Mouse (Mus musculus) midbrain, postnatal 0 days (tissue): Measurements from ENCODE around the gene Gbp7. TPM values are rescaled to one million over a fixed set of nuclear protein-coding genes. Genes with fewer than 3 reads are reported as not detected.
"Not testable (repeated sequence)": the region's sequence is repeated elsewhere in the genome, so short reads cannot be mapped to it uniquely, and the experiment has no call there.

Source experiments
- ATAC-seq: fragments of 200-750 bp; cut with Nextera tagmentation; 2 replicates; pipeline ENCODE4 v1.8.0; 2017; ENCODE audit warnings: moderate number of reproducible peaks, mild to moderate bottlenecking, moderate TSS enrichment, moderate library complexity; ENCODE audit not compliant: low FRiP score
- DNase-seq: peaks from one replicate; pipeline ENCODE4 v3.0.0-alpha.2; 2015; ENCODE audit warnings: low spot score
- H3K27ac ChIP-seq: fragments of 300-500 bp; sonication (generic); 2 replicates; pipeline ENCODE4 v1.5.1; 2014; ENCODE audit warnings: low read depth, mild to moderate bottlenecking, low read length, mixed read lengths
- H3K27me3 ChIP-seq: fragments of 300-500 bp; sonication (generic); 2 replicates; pipeline ENCODE4 v1.6.1; 2014; ENCODE audit warnings: low read length, control low read depth, mixed read lengths; ENCODE audit not compliant: insufficient read depth
- H3K36me3 ChIP-seq: fragments of 300-500 bp; sonication (generic); 2 replicates; pipeline ENCODE4 v1.6.1; 2014; ENCODE audit warnings: low read length, control low read depth, mixed read lengths; ENCODE audit not compliant: insufficient read depth
- H3K4me1 ChIP-seq: fragments of 300-500 bp; sonication (generic); 2 replicates; pipeline ENCODE4 v1.6.1; 2014; ENCODE audit warnings: mild to moderate bottlenecking, control low read depth, antibody characterized with exemption, low read length, mixed read lengths; ENCODE audit not compliant: insufficient read depth
- H3K4me2 ChIP-seq: fragments of 300-500 bp; sonication (generic); 2 replicates; pipeline ENCODE4 v1.6.1; 2014; ENCODE audit warnings: low read depth, mild to moderate bottlenecking, low read length, mixed read lengths; ENCODE audit not compliant: poor library complexity, severe bottlenecking
- H3K4me3 ChIP-seq: fragments of 300-500 bp; sonication (generic); 2 replicates; pipeline ENCODE4 v1.5.1; 2014; ENCODE audit warnings: low read depth, mild to moderate bottlenecking, low read length, moderate library complexity
- H3K9ac ChIP-seq: fragments of 300-500 bp; sonication (generic); replicated peaks from 2 replicates; pipeline ENCODE4 v1.6.1; 2014; ENCODE audit warnings: mild to moderate bottlenecking, low read length, moderate library complexity, mixed read lengths; ENCODE audit not compliant: poor library complexity, severe bottlenecking
- H3K9me3 ChIP-seq: fragments of 300-500 bp; sonication (generic); 2 replicates; pipeline ENCODE4 v1.6.1; 2016; ENCODE audit warnings: low read length, control low read depth
- CTCF ChIP-seq: IDR thresholded peaks from 2 replicates; pipeline ENCODE4 v1.5.1; 2016; ENCODE audit warnings: antibody characterized with exemption, mild to moderate bottlenecking
- WGBS: fragments of 180-500 bp; shearing (Covaris S2); extraction: QIAGEN DNeasy Blood & Tissue Kit; methylation state at CpG from one replicate; pipeline ENCODE4 v1.1.7; 2014; 5-methylcytosine and 5-hydroxymethylcytosine counted together
- polyA plus RNA-seq: library from polyadenylated mRNA; unstranded; fragments of >200 nt; fragmentation: Nextera tagmentation; extraction: Ambion mirVana; gene quantifications from 2 replicates; pipeline ENCODE4 v1.2.1, GENCODE M21; 2015
- total RNA-seq: library from RNA; depleted of rRNA; stranded (reverse); fragments of >200 nt; gene quantifications from 2 replicates; pipeline ENCODE4 v1.2.3, GENCODE M21; 2014

Gene Gbp7
- total and polyA plus RNA-seq, 2 experiments from 2014 or later, result 2.5 to 3.0 TPM

DNA sequence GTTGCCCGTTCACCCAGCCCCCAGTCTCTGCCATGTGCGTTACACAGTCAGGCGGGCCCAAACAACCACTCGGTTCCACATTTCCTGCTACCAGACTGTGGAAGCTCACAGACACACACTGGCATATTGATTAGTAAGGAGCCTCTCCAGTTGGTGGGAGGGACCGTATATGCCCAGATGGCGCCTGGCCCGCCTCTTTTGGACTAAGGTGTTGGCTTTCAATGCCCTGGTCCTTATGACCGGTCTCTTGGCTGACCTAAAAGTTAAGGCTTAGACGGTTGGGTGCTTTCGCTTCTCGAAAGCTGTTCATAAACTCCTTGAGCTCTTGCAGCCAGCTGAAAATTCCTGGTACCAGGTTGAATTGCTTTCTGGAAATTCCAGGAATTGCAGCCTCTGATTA, 25.5 kb downstream of the Gbp7 start:
- ATAC-seq, result no peak
- Histone ChIP-seq H3K4me2 (no peak overlapping the region), H3K4me1 (no peaks in the 10 kb centered on the region), H3K9ac (no peak overlapping the region), H3K9me3 (no peaks in the 10 kb centered on the region), H3K27me3 (no peaks in the 10 kb centered on the region), H3K4me3 (no peak overlapping the region), H3K27ac (no peak overlapping the region), H3K36me3 (no peaks in the 10 kb centered on the region)
- TF ChIP-seq CTCF, result no peak
- 90% methylated on average over 11 of the region's 11 CpGs for WGBS
- DNase-seq, result peak; percentile 19

DNA sequence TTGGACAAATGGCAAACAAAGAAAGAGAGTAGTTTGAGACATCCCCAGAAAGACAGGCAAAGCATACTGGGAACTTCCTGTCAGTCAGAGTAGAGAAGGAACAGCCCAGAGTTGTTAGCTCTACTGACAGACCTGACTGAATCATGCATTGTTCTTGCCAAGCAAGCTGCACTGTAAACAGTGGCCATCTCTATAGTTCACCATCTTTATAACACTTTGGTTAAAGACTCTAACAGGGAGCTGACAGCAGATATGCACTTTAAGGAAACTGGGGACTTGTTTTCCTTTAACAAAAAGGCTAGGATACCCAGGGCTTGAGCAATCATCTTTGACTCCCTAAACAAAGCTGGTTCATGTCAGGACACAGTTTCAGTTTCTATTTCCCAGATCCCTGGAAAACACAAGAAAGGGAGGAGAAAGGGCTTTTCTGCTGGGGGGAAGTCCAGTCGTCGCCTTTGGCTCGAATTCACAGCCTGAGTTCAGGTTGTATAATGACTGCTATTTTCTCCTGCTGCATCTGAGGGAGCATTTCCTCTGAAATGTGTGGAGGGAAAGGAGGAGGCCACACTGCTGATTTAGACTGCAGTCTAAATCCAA, 29.6 kb downstream of the Gbp7 start, which contains the start of gene Gbp3:
Gbp3 (plus strand) TSS at position 395 of the 597 bp plus-strand sequence.
- H3K36me3 ChIP-seq, result no peaks in the 10 kb centered on the region
- no peak within 1 kb of the TSS for H3K9ac ChIP-seq
- 35% methylated on average over 3 of the region's 3 CpGs for WGBS
- DNase-seq (no peak), ATAC-seq (no peak)
- H3K27ac ChIP-seq, result no peak within 1 kb of the TSS
- no peaks in the 10 kb centered on the region for H3K9me3 ChIP-seq
- no peaks in the 10 kb centered on the region for H3K27me3 ChIP-seq
- peak within 1 kb of the TSS; percentile 30 for H3K4me2 ChIP-seq
- peak within 1 kb of the TSS; percentile 23; the same call in 1 of the 2 replicates for H3K4me3 ChIP-seq
- TF ChIP-seq CTCF, result no peak
- H3K4me1 ChIP-seq, result no peaks in the 10 kb centered on the region

DNA sequence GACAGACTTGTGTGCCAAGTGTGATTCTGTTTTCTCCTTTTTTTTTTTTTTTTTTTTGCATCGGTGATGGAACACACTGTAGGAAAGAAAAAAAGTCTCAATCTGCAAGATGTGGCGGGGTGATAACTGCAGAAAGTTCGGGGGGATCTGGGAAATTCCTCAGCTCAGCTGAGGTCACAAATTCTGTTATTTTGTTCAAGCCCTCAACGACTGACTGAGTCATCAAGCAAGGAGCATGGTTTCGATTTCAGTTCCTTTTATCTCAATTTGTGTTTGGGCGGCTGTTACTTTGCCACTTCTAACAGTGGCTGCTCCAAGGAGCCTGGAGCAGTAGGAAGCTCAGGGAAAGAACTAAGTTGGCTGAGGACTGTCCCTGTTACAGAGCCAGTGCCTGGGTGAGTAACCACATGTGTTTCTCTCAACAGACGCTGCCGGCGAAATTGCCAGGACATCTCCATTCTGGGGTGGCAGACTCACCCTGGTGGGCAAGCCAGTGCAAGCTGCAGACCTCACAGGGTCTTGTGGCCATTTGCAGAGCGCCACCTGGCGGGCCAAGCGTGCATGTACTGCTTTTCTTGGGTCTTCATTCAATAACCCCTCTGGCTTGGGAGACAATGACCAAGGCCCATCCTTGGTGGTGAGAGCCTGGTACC, 30.3 kb downstream of the Gbp7 start:
- Histone ChIP-seq H3K4me2 (peak overlapping the region; percentile 30), H3K27ac (no peak overlapping the region), H3K27me3 (no peaks in the 10 kb centered on the region), H3K9ac (no peak overlapping the region), H3K36me3 (no peaks in the 10 kb centered on the region), H3K4me1 (no peaks in the 10 kb centered on the region), H3K4me3 (peak overlapping the region; percentile 23; the same call in 1 of the 2 replicates), H3K9me3 (no peaks in the 10 kb centered on the region)
- peak; percentile 89 for TF ChIP-seq CTCF
- DNase-seq, result peak; percentile 87
- peak; percentile 78; the same call in 1 of the 2 replicates for ATAC-seq
- WGBS, result 23% methylated on average over 12 of the region's 12 CpGs

DNA sequence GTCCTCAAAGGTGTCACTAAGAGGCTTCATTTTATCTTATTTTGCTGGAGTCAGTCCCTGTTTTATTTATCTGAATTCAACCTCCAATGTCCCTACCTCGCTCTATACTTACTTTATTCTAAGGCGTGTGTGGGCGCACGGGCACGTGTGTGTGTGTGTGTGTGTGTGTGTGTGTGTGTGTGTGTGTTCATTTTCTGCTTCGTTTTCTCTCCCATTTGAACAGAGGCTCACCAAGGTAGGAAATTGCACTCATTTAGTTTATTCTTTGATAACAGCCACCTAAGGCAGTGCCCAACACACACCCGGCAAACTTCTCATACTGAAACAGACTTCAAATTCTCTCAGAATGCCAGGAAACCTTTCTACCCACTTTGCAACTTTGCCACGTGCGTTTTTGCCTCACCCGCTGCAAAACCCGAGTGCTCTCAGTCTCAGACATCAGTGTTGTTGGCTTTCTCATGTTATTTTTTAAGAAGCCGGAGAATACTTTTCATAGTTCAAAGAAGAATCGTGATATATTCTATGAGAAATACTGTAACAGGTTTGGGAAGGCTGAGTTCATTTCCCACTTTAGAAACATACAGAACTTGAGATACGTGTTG, 31.0 kb downstream of the Gbp7 start:
- 92% methylated on average over 14 of the region's 14 CpGs for WGBS
- no peak overlapping the region for H3K4me2 ChIP-seq
- no peaks in the 10 kb centered on the region for H3K4me1 ChIP-seq
- ATAC-seq (no peak), DNase-seq (no peak)
- H3K4me3 ChIP-seq, result no peak overlapping the region
- no peak overlapping the region for H3K27ac ChIP-seq
- no peak for TF ChIP-seq CTCF
- no peaks in the 10 kb centered on the region for H3K9me3 ChIP-seq
- no peak overlapping the region for H3K9ac ChIP-seq
- no peaks in the 10 kb centered on the region for H3K36me3 ChIP-seq
- no peaks in the 10 kb centered on the region for H3K27me3 ChIP-seq

DNA sequence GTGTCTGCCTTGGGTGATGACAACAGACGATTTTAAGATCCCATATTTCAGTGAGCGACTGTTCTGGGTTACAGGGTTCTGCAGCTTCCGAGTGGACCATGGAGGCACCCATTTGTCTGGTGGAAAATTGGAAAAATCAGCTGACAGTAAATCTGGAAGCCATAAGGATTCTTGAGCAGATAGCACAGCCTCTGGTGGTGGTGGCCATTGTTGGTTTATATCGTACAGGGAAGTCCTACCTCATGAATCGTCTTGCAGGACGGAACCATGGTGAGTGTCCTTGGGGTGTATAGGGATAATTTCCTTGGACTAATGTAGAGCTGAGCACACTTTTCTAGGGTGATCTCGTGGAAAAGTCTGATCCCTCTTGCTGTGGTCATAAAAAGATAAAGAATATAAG, 31.5 kb downstream of the Gbp7 start:
- Histone ChIP-seq H3K4me3 (no peak overlapping the region), H3K9ac (no peak overlapping the region), H3K27ac (no peak overlapping the region), H3K36me3 (no peaks in the 10 kb centered on the region), H3K9me3 (no peaks in the 10 kb centered on the region), H3K27me3 (no peaks in the 10 kb centered on the region), H3K4me1 (no peaks in the 10 kb centered on the region), H3K4me2 (no peak overlapping the region)
- DNase-seq (no peak), ATAC-seq (no peak)
- TF ChIP-seq CTCF, result no peak
- WGBS, result 88% methylated on average over 7 of the region's 7 CpGs

DNA sequence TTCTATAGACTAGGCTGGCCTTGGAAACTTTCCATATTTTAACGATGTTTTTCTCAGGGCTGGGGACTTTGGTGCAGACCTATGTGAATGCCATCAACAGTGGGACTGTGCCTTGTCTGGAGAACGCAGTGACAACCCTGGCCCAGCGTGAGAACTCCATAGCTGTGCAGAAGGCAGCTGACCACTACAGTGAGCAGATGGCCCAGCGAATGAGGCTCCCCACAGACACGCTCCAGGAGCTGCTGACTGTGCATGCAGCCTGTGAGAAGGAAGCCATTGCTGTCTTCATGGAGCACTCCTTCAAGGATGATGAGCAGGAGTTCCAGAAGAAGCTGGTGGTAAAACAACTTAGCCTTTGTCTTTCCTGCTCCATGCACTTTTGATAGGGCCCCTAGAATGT, 37.3 kb downstream of the Gbp7 start:
- not testable (repeated sequence) for ATAC-seq

More for the DNA sequence above, 37.3 kb downstream of the Gbp7 start:
- not testable (repeated sequence) for H3K27ac ChIP-seq, H3K9ac ChIP-seq, DNase-seq, H3K27me3 ChIP-seq, H3K4me3 ChIP-seq, H3K4me2 ChIP-seq, H3K9me3 ChIP-seq, H3K4me1 ChIP-seq, H3K36me3 ChIP-seq
- WGBS, result 79% methylated on average over 5 of the region's 5 CpGs
